Mouse (Mus musculus) erythroblast, embryonic 14.5 days (primary cell): Measurements from ENCODE around the gene Smarcd3. TPM values are rescaled to one million over a fixed set of nuclear protein-coding genes. Genes with fewer than 3 reads are reported as not detected.

Experiments
- H3K27me3 ChIP-seq: 2 replicates; pipeline ENCODE4 v1.6.1; 2012; ENCODE audit warnings: inconsistent platforms; ENCODE audit not compliant: control insufficient read depth
- H3K36me3 ChIP-seq: 2 replicates; pipeline ENCODE4 v1.6.1; 2012; ENCODE audit warnings: mild to moderate bottlenecking, inconsistent platforms; ENCODE audit not compliant: control insufficient read depth
- H3K4me1 ChIP-seq: 2 replicates; pipeline ENCODE4 v1.6.1; 2012; ENCODE audit warnings: inconsistent platforms; ENCODE audit not compliant: control insufficient read depth
- H3K4me3 ChIP-seq: replicated peaks from 2 replicates; pipeline ENCODE3; 2012; ENCODE audit warnings: moderate library complexity, mild to moderate bottlenecking, inconsistent platforms
- H3K9me3 ChIP-seq: 2 replicates; pipeline ENCODE4 v1.6.1; 2012; ENCODE audit warnings: low read length, inconsistent platforms, mixed read lengths; ENCODE audit not compliant: control insufficient read depth
- GATA1 ChIP-seq: IDR thresholded peaks from 2 replicates; pipeline ENCODE4 v1.6.1; 2012; ENCODE audit warnings: low read length, inconsistent platforms, mixed read lengths
- TAL1 ChIP-seq: IDR thresholded peaks from 3 replicates; pipeline ENCODE4 v1.6.1; 2012; ENCODE audit warnings: low read length, inconsistent platforms, mixed read lengths
- polyA plus RNA-seq: library from polyadenylated mRNA; stranded (reverse); fragments of >175 nt; gene quantifications from 2 replicates; pipeline ENCODE4 v1.2.3, GENCODE M21; 2012

Smarcd3 gene
- polyA plus RNA-seq, 1 experiment, result not detected

- Histone ChIP-seq H3K4me1 (no peaks in the 10 kb centered on the region), H3K27me3 (peaks cover 25% of the 10 kb centered on the region), H3K36me3 (no peaks in the 10 kb centered on the region), H3K9me3 (no peaks in the 10 kb centered on the region), H3K4me3 (no peak overlapping the region)
- TF ChIP-seq GATA1 (no peak), TAL1 (no peak)
Observed at GRCm38 (mm10) chr5:24623041-24623985, 898 bp downstream of the Smarcd3 start.

GRCm38 (mm10) chr5:24622386-24623040 lies 1.7 kb downstream of the Smarcd3 start:
- TF ChIP-seq TAL1, result no peak
- TF ChIP-seq GATA1, result no peak
- Histone ChIP-seq H3K4me3 (no peak overlapping the region), H3K36me3 (no peaks in the 10 kb centered on the region), H3K9me3 (no peaks in the 10 kb centered on the region), H3K27me3 (peaks cover 25% of the 10 kb centered on the region), H3K4me1 (no peaks in the 10 kb centered on the region)

DNA sequence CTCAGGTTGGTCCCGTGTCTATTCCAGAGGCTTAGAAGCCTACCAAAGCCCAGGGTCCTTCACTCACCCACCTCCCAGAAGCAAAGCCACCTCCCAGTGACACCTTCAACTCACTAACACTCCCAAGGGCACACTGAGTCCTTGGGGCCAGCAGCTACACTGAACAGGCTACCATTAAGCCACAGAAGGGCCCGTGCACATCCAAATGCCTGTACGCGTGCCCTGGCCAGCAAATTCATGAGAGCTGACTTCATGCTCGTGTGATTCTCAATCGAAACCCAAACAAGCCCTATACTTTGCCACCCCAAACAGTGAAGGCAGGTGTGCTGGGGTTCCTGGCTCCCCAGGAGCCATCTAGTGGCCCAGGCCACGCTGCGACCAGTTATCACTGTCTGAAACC lies 3.6 kb downstream of the Smarcd3 start:
- TF ChIP-seq TAL1 (no peak), GATA1 (no peak)
- Histone ChIP-seq H3K9me3 (no peaks in the 10 kb centered on the region), H3K4me3 (no peak overlapping the region), H3K27me3 (peaks cover 23% of the 10 kb centered on the region), H3K4me1 (no peaks in the 10 kb centered on the region), H3K36me3 (no peaks in the 10 kb centered on the region)

DNA sequence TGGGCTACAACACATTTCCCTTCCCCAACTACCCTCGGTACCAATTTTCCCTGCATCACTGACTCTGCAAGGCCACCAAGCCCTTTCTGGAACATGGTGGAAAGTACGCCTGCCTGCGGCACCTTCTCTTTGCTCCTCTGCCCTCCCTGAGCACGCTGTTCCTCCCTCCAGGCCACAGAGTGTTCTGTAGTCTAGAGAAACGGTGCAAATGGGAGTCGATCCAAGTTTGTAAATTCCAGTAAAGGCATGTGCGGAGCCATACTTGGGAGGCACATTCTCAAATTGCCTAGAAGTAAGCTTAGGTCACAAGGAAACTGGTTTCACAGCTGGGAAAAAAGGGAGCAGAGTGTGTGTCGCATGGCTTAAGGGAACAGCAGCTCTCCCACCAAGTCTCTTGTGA lies 4.1 kb downstream of the Smarcd3 start:
- no peak for TF ChIP-seq TAL1
- TF ChIP-seq GATA1, result no peak
- H3K27me3 ChIP-seq, result peaks cover 22% of the 10 kb centered on the region

DNA sequence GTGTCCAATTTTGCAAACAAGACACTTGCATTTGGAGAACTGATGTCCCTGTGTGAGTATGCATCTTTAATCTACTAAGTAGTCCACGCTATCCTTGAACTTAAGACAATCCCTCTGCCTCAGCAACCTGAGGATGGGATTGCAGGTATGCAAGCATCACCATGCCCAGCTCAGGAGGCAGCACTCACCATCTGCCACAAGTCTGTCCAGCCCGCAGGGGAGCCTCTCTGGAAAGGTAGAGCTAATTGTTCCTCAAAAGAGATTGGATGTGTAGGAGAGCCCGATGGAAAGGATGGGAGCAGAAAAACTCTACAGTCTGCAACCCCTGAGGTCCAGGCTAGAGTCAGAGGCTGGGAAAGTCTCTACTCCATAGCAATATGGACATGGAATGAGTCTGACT lies 5.3 kb downstream of the Smarcd3 start:
- no peaks in the 10 kb centered on the region for H3K36me3 ChIP-seq
- peaks cover 11% of the 10 kb centered on the region for H3K27me3 ChIP-seq
- no peaks in the 10 kb centered on the region for H3K4me1 ChIP-seq
- TF ChIP-seq GATA1 (no peak), TAL1 (no peak)
- H3K9me3 ChIP-seq, result no peaks in the 10 kb centered on the region
- H3K4me3 ChIP-seq, result no peak overlapping the region

More for the DNA sequence above, 4.1 kb downstream of the Smarcd3 start:
- H3K4me3 ChIP-seq, result no peak overlapping the region
- H3K9me3 ChIP-seq, result no peaks in the 10 kb centered on the region
- no peaks in the 10 kb centered on the region for H3K4me1 ChIP-seq
- no peaks in the 10 kb centered on the region for H3K36me3 ChIP-seq

DNA sequence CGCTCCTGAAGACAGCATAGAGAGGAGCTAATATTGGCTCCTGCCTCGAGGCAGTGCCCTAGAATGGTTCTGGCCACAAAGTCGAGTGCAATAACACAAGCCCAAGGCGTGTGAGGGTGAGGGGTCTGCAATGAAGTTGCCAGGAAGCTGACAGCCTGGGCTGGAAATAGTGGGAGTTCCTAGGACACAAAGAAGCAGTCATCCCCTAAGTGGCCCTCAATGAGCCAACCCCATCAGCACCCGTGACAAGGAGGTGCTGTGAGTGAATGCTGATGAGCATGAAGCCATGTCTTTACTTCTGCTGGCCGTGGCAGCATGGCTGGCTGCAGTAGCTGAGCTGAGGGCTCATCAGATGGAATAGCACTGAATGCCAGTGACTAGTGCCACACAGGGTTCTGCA lies 9.1 kb downstream of the Smarcd3 start:
- Histone ChIP-seq H3K36me3 (no peaks in the 10 kb centered on the region), H3K4me3 (no peak overlapping the region), H3K27me3 (no peaks in the 10 kb centered on the region), H3K4me1 (no peaks in the 10 kb centered on the region), H3K9me3 (no peaks in the 10 kb centered on the region)
- no peak for TF ChIP-seq TAL1
- no peak for TF ChIP-seq GATA1

GRCm38 (mm10) chr5:24612302-24612649 lies 11.9 kb downstream of the Smarcd3 start:
- no peaks in the 10 kb centered on the region for H3K36me3 ChIP-seq
- no peak overlapping the region for H3K4me3 ChIP-seq
- peaks cover 8% of the 10 kb centered on the region for H3K27me3 ChIP-seq

GRCm38 (mm10) chr5:24611366-24612301 lies 12.6 kb downstream of the Smarcd3 start:
- Histone ChIP-seq H3K36me3 (no peaks in the 10 kb centered on the region), H3K4me1 (no peaks in the 10 kb centered on the region), H3K9me3 (no peaks in the 10 kb centered on the region), H3K4me3 (no peak overlapping the region), H3K27me3 (peaks cover 15% of the 10 kb centered on the region)
- no peak for TF ChIP-seq GATA1
- no peak for TF ChIP-seq TAL1

More at GRCm38 (mm10) chr5:24612302-24612649, 11.9 kb downstream of the Smarcd3 start:
- Histone ChIP-seq H3K9me3 (no peaks in the 10 kb centered on the region), H3K4me1 (no peaks in the 10 kb centered on the region)
- no peak for TF ChIP-seq TAL1
- TF ChIP-seq GATA1, result no peak
